Mouse (Mus musculus) liver, postnatal 0 days (tissue): Measurements from ENCODE around the gene D3Ertd751e. TPM values are rescaled to one million over a fixed set of nuclear protein-coding genes. Genes with fewer than 3 reads are reported as not detected.

Experiments
- ATAC-seq: fragments of 200-750 bp; cut with Nextera tagmentation; 2 replicates; pipeline ENCODE4 v1.8.0; 2017; ENCODE audit warnings: mild to moderate bottlenecking, moderate library complexity
- DNase-seq: peaks from one replicate; pipeline ENCODE4 v3.0.0-alpha.2; 2016
- H3K27ac ChIP-seq: fragments of 300-500 bp; sonication (generic); 2 replicates; pipeline ENCODE4 v1.5.1; 2014; ENCODE audit warnings: antibody characterized with exemption, moderate library complexity, mild to moderate bottlenecking, low read depth
- H3K27me3 ChIP-seq: fragments of 300-500 bp; sonication (generic); 2 replicates; pipeline ENCODE4 v1.6.1; 2014; ENCODE audit warnings: low read length, control low read depth, mixed read lengths; ENCODE audit not compliant: insufficient read depth
- H3K36me3 ChIP-seq: fragments of 300-500 bp; sonication (generic); replicated peaks from 2 replicates; pipeline ENCODE4 v1.6.1; 2014; ENCODE audit warnings: mild to moderate bottlenecking, control low read depth, low read length, moderate library complexity, mixed read lengths; ENCODE audit not compliant: insufficient read depth
- H3K4me1 ChIP-seq: fragments of 300-500 bp; sonication (generic); 2 replicates; pipeline ENCODE4 v1.6.1; 2014; ENCODE audit warnings: antibody characterized with exemption, mild to moderate bottlenecking, control low read depth; ENCODE audit not compliant: insufficient read depth
- H3K4me2 ChIP-seq: fragments of 300-500 bp; sonication (generic); 2 replicates; pipeline ENCODE4 v1.6.1; 2014; ENCODE audit warnings: low read depth, mild to moderate bottlenecking, low read length, moderate library complexity, mixed read lengths
- H3K4me3 ChIP-seq: fragments of 300-500 bp; sonication (generic); 2 replicates; pipeline ENCODE4 v1.5.1; 2014; ENCODE audit warnings: low read depth, low read length
- H3K9ac ChIP-seq: fragments of 300-500 bp; sonication (generic); replicated peaks from 2 replicates; pipeline ENCODE4 v1.6.1; 2014; ENCODE audit warnings: mild to moderate bottlenecking, moderate library complexity
- H3K9me3 ChIP-seq: fragments of 300-500 bp; sonication (generic); 2 replicates; pipeline ENCODE4 v1.6.1; 2016; ENCODE audit warnings: mild to moderate bottlenecking, control low read depth, low read length, mixed read lengths
- CTCF ChIP-seq: sonication (generic); IDR thresholded peaks from 2 replicates; pipeline ENCODE4 v1.5.1; 2016; ENCODE audit warnings: antibody characterized with exemption, low read depth
- EP300 ChIP-seq: IDR thresholded peaks from 2 replicates; pipeline ENCODE4 v1.6.1; 2016; ENCODE audit warnings: antibody characterized with exemption, low read depth, mild to moderate bottlenecking
- WGBS: fragments of 180-500 bp; shearing (Covaris S2); extraction: QIAGEN DNeasy Blood & Tissue Kit; methylation state at CpG from one replicate; pipeline ENCODE4 v1.1.7; 2014; ENCODE audit not compliant: insufficient replicate concordance; 5-methylcytosine and 5-hydroxymethylcytosine counted together
- polyA plus RNA-seq: library from polyadenylated mRNA; unstranded; fragments of >200 nt; fragmentation: Nextera tagmentation; extraction: Ambion mirVana; gene quantifications from 2 replicates; pipeline ENCODE4 v1.2.1, GENCODE M21; 2015

D3Ertd751e gene
- polyA plus RNA-seq = 4.9 and 6.7 TPM in 2 replicates

GRCm38 (mm10) chr3:41742278-41742934 lies at the start of gene D3Ertd751e, which contains the start of gene Sclt1:
Gene D3Ertd751e (plus strand): TSS chr3:41742611.
Gene Sclt1 (minus strand): TSS chr3:41742514.
- ATAC-seq = peak; percentile 100
- WGBS = 0% methylated on average over 64 of the region's 66 CpGs
- Histone ChIP-seq H3K9ac (peak within 1 kb of the TSS; percentile 84), H3K36me3 (no peaks in the 10 kb centered on the region), H3K27ac (peak within 1 kb of the TSS; percentile 95), H3K27me3 (no peaks in the 10 kb centered on the region), H3K4me1 (peaks cover 10% of the 10 kb centered on the region), H3K9me3 (no peaks in the 10 kb centered on the region), H3K4me3 (peak within 1 kb of the TSS; percentile 87), H3K4me2 (peak within 1 kb of the TSS; percentile 90)
- TF ChIP-seq EP300 = no peak
- TF ChIP-seq CTCF = no peak
- peak; percentile 97 for DNase-seq

DNA sequence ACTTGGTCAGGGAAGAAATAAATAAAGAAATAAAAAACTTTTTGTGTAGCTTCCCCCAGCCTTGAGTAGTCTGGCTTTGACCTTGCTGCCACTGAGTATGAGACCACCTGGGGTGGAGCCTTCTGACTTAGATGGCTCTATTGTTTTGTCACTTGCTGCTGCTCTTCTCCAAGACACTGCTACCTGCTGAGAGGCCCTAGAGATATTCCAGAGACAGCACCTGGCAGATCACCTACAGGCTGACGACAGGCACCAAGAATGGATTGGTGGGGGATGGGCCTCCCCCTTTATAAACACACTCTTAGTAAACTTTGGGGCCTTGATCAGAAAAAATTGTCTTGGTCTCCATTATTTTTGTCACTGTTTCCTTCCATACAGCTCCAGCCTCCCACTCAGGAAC lies 46.7 kb upstream of the D3Ertd751e start:
- WGBS = 72% methylated on average over 1 of the region's 1 CpGs
- Histone ChIP-seq H3K4me3 (no peak overlapping the region), H3K4me2 (no peak overlapping the region), H3K36me3 (no peaks in the 10 kb centered on the region), H3K27me3 (no peaks in the 10 kb centered on the region), H3K9ac (no peak overlapping the region), H3K9me3 (no peaks in the 10 kb centered on the region), H3K27ac (no peak overlapping the region), H3K4me1 (no peaks in the 10 kb centered on the region)
- TF ChIP-seq CTCF = no peak
- TF ChIP-seq EP300 = no peak
- no peak for DNase-seq
- no peak for ATAC-seq

GRCm38 (mm10) chr3:41741601-41742277 lies 672 bp upstream of the D3Ertd751e start:
- H3K4me2 ChIP-seq = peak overlapping the region; percentile 90
- peak; percentile 1; the same call in 1 of the 2 replicates for ATAC-seq
- H3K27me3 ChIP-seq = no peaks in the 10 kb centered on the region
- WGBS = under 1% methylated on average over 39 of the region's 39 CpGs
- no peak for TF ChIP-seq CTCF
- 0 out of 2 replicates have a peak, but pooled peaks have one; percentile 15 for TF ChIP-seq EP300
- H3K4me3 ChIP-seq = peak overlapping the region; percentile 87
- peak overlapping the region; percentile 84 for H3K9ac ChIP-seq
- H3K9me3 ChIP-seq = no peaks in the 10 kb centered on the region
- peaks cover 10% of the 10 kb centered on the region for H3K4me1 ChIP-seq
- H3K36me3 ChIP-seq = no peaks in the 10 kb centered on the region
- H3K27ac ChIP-seq = peak overlapping the region; percentile 95
- peak; percentile 14 for DNase-seq

- no peaks in the 10 kb centered on the region for H3K9me3 ChIP-seq
- H3K27me3 ChIP-seq = no peaks in the 10 kb centered on the region
- H3K4me2 ChIP-seq = peak overlapping the region; percentile 90
- peaks cover 10% of the 10 kb centered on the region for H3K4me1 ChIP-seq
- DNase-seq (no peak), ATAC-seq (no peak)
- H3K27ac ChIP-seq = 0 out of 2 replicates have a peak overlapping the region, but pooled peaks have one; percentile 95
- H3K36me3 ChIP-seq = no peaks in the 10 kb centered on the region
- H3K4me3 ChIP-seq = 0 out of 2 replicates have a peak overlapping the region, but pooled peaks have one; percentile 87
- WGBS = 41% methylated on average over 6 of the region's 6 CpGs
- H3K9ac ChIP-seq = no peak overlapping the region
- TF ChIP-seq EP300 (no peak), CTCF (peak; percentile 52)
These were observed 1.0 kb downstream of the D3Ertd751e start for GRCm38 (mm10) chr3:41743436-41743835.

- peaks cover 2% of the 10 kb centered on the region; the same call in 1 of the 2 replicates for H3K36me3 ChIP-seq
- H3K9me3 ChIP-seq = no peaks in the 10 kb centered on the region
- no peak overlapping the region for H3K4me3 ChIP-seq
- 62% methylated on average over 2 of the region's 2 CpGs for WGBS
- H3K27me3 ChIP-seq = no peaks in the 10 kb centered on the region
- no peak for DNase-seq
- no peaks in the 10 kb centered on the region for H3K4me1 ChIP-seq
- H3K4me2 ChIP-seq = no peak overlapping the region
- H3K9ac ChIP-seq = no peak overlapping the region
- H3K27ac ChIP-seq = no peak overlapping the region
- no peak for ATAC-seq
- no peak for TF ChIP-seq CTCF
- no peak for TF ChIP-seq EP300
These were observed 12.1 kb downstream of the D3Ertd751e start for GRCm38 (mm10) chr3:41754556-41754955.

- ATAC-seq = no peak
- Histone ChIP-seq H3K27ac (no peak overlapping the region), H3K9me3 (no peaks in the 10 kb centered on the region), H3K27me3 (no peaks in the 10 kb centered on the region), H3K36me3 (peaks cover 2% of the 10 kb centered on the region; the same call in 1 of the 2 replicates), H3K4me2 (no peak overlapping the region), H3K9ac (no peak overlapping the region), H3K4me3 (no peak overlapping the region), H3K4me1 (no peaks in the 10 kb centered on the region)
- TF ChIP-seq CTCF (no peak), EP300 (no peak)
- DNase-seq = no peak
- 77% methylated on average over 3 of the region's 3 CpGs for WGBS
These were observed 19.7 kb downstream of the D3Ertd751e start for GRCm38 (mm10) chr3:41762091-41762490.
